Mouse (Mus musculus): ENCODE measurements around the gene Olfr695. TPM values are rescaled to one million over a fixed set of nuclear protein-coding genes. Genes with fewer than 3 reads are reported as not detected.

Gene Olfr695
- polyA plus RNA-seq, 1 experiment from 2014 or later: not detected

DNA sequence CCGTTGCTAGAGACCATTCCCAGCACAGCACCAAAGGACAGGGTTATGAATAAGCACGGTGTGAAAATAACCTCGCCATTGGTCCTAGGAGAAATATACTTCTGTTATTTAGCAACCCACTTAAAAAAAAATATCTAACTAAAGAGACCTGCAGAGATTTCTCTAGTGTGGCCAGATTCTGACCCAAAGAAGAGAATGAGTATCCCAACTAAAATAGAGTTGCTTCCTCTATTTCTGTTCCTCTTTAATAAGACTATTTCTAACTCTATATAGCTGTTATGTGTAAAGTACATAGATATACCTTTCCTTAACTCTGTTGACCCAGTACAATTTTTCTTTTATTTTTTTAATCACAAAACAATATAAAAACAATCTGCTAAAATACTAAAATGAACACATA, 23.2 kb downstream of the Olfr695 start:
- Histone ChIP-seq H3K9ac (no peak overlapping the region), H3K4me3 (no peak overlapping the region), H3K9me3 (no peaks in the 10 kb centered on the region), H3K27me3 (replicated peaks) (no peaks in the 10 kb centered on the region), H3K4me1 (no peaks in the 10 kb centered on the region), H3K36me3 (no peaks in the 10 kb centered on the region), H3K27ac (replicated peaks) (no peak overlapping the region), H3K4me2 (no peak overlapping the region)
- ATAC-seq (ENCODE audit: extremely low read depth, insufficient number of reproducible peaks, low FRiP score, low TSS enrichment): no peak
- 58% methylated on average over 3 of the region's 3 CpGs for WGBS

DNA sequence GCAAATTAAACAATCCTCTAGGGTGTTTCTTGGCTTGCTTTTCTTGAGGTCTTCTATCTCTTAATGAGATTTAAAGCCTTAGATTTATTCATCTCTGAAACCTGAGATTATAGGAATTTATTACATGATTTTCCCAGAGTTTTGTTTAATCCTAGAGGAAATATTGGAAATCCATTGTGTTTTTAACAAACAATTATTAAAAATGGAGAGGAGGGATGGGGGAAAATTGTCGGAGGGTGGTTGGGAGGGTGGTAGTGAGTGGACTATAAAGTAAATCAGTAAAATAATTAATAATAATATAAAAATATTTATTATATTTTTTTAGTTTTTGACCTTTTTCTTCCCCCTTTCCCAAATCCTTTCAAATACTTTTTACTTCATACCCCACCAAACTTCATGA, 24.5 kb downstream of the Olfr695 start, which contains the start of gene Olfr694:
Gene Olfr694 (minus strand): TSS at position 101 of the 400 bp plus-strand sequence.
- ATAC-seq (ENCODE audit: extremely low read depth, insufficient number of reproducible peaks, low FRiP score, low TSS enrichment): no peak
- H3K4me2 ChIP-seq: no peak within 1 kb of the TSS
- H3K9me3 ChIP-seq: no peaks in the 10 kb centered on the region
- no peak within 1 kb of the TSS for H3K4me3 ChIP-seq
- no peak within 1 kb of the TSS for H3K27ac ChIP-seq (replicated peaks)
- no peak within 1 kb of the TSS for H3K9ac ChIP-seq
- WGBS: 97% methylated on average over 1 of the region's 1 CpGs
- H3K36me3 ChIP-seq: no peaks in the 10 kb centered on the region
- H3K4me1 ChIP-seq: no peaks in the 10 kb centered on the region
- no peaks in the 10 kb centered on the region for H3K27me3 ChIP-seq (replicated peaks)

DNA sequence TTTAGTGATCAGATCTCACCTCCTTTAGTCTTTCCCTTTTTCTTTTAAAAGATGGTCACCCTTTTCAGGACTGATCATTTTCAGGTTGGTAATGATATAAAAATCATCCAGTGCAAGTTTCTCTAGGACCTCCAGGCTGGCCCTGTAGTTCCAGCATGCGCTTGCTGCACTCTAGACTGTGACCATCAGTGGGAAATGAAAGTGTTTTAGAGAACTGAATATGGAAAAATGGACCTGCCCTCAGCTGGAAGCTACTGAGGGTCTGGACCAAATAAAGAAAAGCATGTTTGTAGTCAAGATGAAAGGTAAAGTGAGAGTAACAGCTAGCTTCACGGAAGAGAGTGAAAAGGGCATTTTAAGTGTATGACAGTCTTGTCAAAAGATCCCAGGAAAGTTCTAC, 30.8 kb downstream of the Olfr695 start:
- Histone ChIP-seq H3K4me2 (no peak overlapping the region), H3K36me3 (no peaks in the 10 kb centered on the region), H3K4me3 (no peak overlapping the region), H3K4me1 (no peaks in the 10 kb centered on the region), H3K27ac (replicated peaks) (no peak overlapping the region), H3K9ac (no peak overlapping the region), H3K27me3 (replicated peaks) (no peaks in the 10 kb centered on the region), H3K9me3 (no peaks in the 10 kb centered on the region)
- WGBS: 73% methylated on average over 2 of the region's 2 CpGs
- ATAC-seq (ENCODE audit: extremely low read depth, insufficient number of reproducible peaks, low FRiP score, low TSS enrichment): no peak

DNA sequence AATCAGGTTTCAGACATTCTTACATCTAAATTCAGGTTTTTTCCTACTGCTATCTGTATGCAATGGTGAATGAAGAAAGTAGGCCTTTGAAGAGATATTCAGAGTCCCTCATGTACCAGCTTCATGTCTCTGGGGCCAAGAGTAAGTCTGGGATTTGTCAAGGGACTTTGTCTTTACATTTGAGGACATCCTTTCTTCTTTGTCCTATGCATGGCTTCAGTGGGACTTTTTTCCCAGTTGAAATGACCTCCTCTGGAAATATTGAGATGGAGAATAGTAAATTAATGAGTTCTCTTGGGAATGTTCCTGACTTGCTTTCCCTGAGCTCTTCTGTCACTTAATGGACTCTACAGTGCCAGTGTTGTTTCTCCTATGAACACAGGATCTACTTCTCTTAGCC, 35.7 kb downstream of the Olfr695 start, which contains the start of gene Olfr693:
Gene Olfr693 (minus strand): TSS at position 101 of the 400 bp plus-strand sequence.
- Histone ChIP-seq H3K27me3 (replicated peaks) (no peaks in the 10 kb centered on the region), H3K4me2 (no peak within 1 kb of the TSS), H3K27ac (replicated peaks) (no peak within 1 kb of the TSS), H3K4me3 (no peak within 1 kb of the TSS), H3K4me1 (no peaks in the 10 kb centered on the region), H3K9ac (no peak within 1 kb of the TSS), H3K36me3 (no peaks in the 10 kb centered on the region), H3K9me3 (no peaks in the 10 kb centered on the region)
- no peak for ATAC-seq (ENCODE audit: extremely low read depth, insufficient number of reproducible peaks, low FRiP score, low TSS enrichment)

Other genes starting within 250 kb of the Olfr695 start
- gene Olfr693, start 35.8 kb downstream of the Olfr695 start, polyA plus RNA-seq (2015; fragmentation: Nextera tagmentation; extraction: Ambion mirVana): not detected in 2 replicates
- gene Olfr694, start 24.6 kb downstream of the Olfr695 start, polyA plus RNA-seq (2015; fragmentation: Nextera tagmentation; extraction: Ambion mirVana): not detected in 2 replicates
- not detected in 2 replicates for gene Olfr697, start 26.0 kb upstream of the Olfr695 start, polyA plus RNA-seq (2015; fragmentation: Nextera tagmentation; extraction: Ambion mirVana)
- gene Olfr698, start 39.0 kb upstream of the Olfr695 start, polyA plus RNA-seq (2015; fragmentation: Nextera tagmentation; extraction: Ambion mirVana): not detected in 2 replicates
- gene Olfr699, start 76.8 kb upstream of the Olfr695 start, polyA plus RNA-seq (2015; fragmentation: Nextera tagmentation; extraction: Ambion mirVana): not detected in 2 replicates
- gene Olfr700, start 92.4 kb upstream of the Olfr695 start, polyA plus RNA-seq (2015; fragmentation: Nextera tagmentation; extraction: Ambion mirVana): not detected in 2 replicates
- gene Olfr701, start 97.7 kb upstream of the Olfr695 start, polyA plus RNA-seq (2015; fragmentation: Nextera tagmentation; extraction: Ambion mirVana): not detected in 2 replicates
- gene Olfr702, start 117.5 kb upstream of the Olfr695 start, polyA plus RNA-seq (2015; fragmentation: Nextera tagmentation; extraction: Ambion mirVana): not detected in 2 replicates
- gene Olfr703, start 127.0 kb upstream of the Olfr695 start, polyA plus RNA-seq (2015; fragmentation: Nextera tagmentation; extraction: Ambion mirVana): not detected in 2 replicates
- not detected in 2 replicates for gene Olfr704, start 146.8 kb upstream of the Olfr695 start, polyA plus RNA-seq (2015; fragmentation: Nextera tagmentation; extraction: Ambion mirVana)
- gene Olfr705, start 160.5 kb upstream of the Olfr695 start, polyA plus RNA-seq (2015; fragmentation: Nextera tagmentation; extraction: Ambion mirVana): not detected in 2 replicates
- not detected in 2 replicates for gene Olfr706, start 171.8 kb upstream of the Olfr695 start, polyA plus RNA-seq (2015; fragmentation: Nextera tagmentation; extraction: Ambion mirVana)
- not detected in 2 replicates for gene Olfr707, start 184.8 kb upstream of the Olfr695 start, polyA plus RNA-seq (2015; fragmentation: Nextera tagmentation; extraction: Ambion mirVana)
- gene Olfr1532-ps1, start 191.6 kb upstream of the Olfr695 start, polyA plus RNA-seq (2015; fragmentation: Nextera tagmentation; extraction: Ambion mirVana): not detected in 2 replicates
- gene Olfr709-ps1, start 215.8 kb upstream of the Olfr695 start, polyA plus RNA-seq (2015; fragmentation: Nextera tagmentation; extraction: Ambion mirVana): not detected in 2 replicates
- gene Olfr710, start 231.9 kb upstream of the Olfr695 start, polyA plus RNA-seq (2015; fragmentation: Nextera tagmentation; extraction: Ambion mirVana): not detected in 2 replicates
- gene Olfr6, start 247.5 kb upstream of the Olfr695 start, polyA plus RNA-seq (2015; fragmentation: Nextera tagmentation; extraction: Ambion mirVana): not detected in 2 replicates